Mouse (Mus musculus) heart, postnatal 0 days (tissue): ENCODE data around the gene Dctpp1.

Experiments
- CTCF ChIP-seq: IDR thresholded peaks from 2 replicates; pipeline ENCODE4 v1.5.1; 2016; ENCODE audit warnings: antibody characterized with exemption, control low read depth, low read depth
- EP300 ChIP-seq: IDR thresholded peaks from 2 replicates; pipeline ENCODE4 v1.6.1; 2016; ENCODE audit warnings: antibody characterized with exemption, low read depth

DNA sequence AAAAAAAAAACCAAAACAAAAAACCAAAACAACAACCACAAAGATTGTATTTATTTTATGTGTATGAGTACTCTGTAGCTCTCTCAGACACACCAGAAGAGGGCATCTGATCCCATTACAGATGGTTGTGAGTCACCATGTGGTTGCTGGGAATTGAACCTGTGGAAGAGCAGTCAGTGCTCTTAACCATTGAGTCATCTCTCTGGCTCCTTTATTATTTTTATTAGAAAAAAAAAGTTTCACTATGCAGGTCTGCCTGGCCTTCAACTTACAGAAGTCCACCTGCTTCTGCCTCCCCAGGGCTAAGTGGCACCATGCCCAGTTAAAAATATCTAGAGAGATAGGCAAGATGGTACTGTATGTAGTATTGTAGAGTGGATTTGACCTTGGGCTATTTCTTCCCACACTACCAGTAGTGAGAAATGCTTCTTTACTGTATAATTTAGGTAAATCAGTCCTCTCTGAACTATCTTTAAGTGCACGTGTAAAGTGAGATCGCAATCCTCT is 17.1 kb downstream of the Dctpp1 start:
- no peak for TF ChIP-seq EP300
- TF ChIP-seq CTCF = no peak
